Mouse (Mus musculus) CH12.LX (cell line): ENCODE measurements at regions not wholly inside any gene's neighbourhood (a gene's known extent, or its start where the extent isn't known, plus 50 kb on each side); places are given as distances from the start of the nearest gene placed in this dataset.

ENCODE experiments used
- DNase-seq: peaks from one replicate; pipeline ENCODE4 v3.0.0-alpha.2; 2013; ENCODE audit errors: extremely low read depth
- H3K27ac ChIP-seq: 2 replicates; pipeline ENCODE4 v1.5.1; 2012; ENCODE audit warnings: low read depth, mild to moderate bottlenecking, control low read depth, moderate library complexity; ENCODE audit not compliant: insufficient read depth
- H3K27me3 ChIP-seq: replicated peaks from 2 replicates; pipeline ENCODE3; 2012; ENCODE audit warnings: inconsistent platforms
- H3K36me3 ChIP-seq, 2 experiments: replicated peaks in 1 of 2; 2 replicates each; pipeline versions ENCODE3 to v1.6.1; 2012; ENCODE audit warnings: inconsistent platforms in 1 of 2, low read length in 1 of 2, mild to moderate bottlenecking in 1 of 2, mixed read lengths in 1 of 2, moderate library complexity in 1 of 2; ENCODE audit not compliant: control insufficient read depth in 1 of 2, insufficient read depth in 1 of 2
- H3K4me1 ChIP-seq, 2 experiments: 2 replicates each; pipeline ENCODE4 v1.6.1; 2012; ENCODE audit warnings: inconsistent platforms in 1 of 2, moderate library complexity in 1 of 2; ENCODE audit not compliant: insufficient read depth in 2 of 2, control insufficient read depth in 1 of 2
- H3K4me2 ChIP-seq: 2 replicates; pipeline ENCODE4 v1.6.1; 2012; ENCODE audit warnings: low read depth, mild to moderate bottlenecking, control low read depth; ENCODE audit not compliant: poor library complexity, insufficient read depth, severe bottlenecking
- H3K4me3 ChIP-seq, 3 experiments: fragments of 150-350 bp in 1 of 3; sonication (generic) in 1 of 3; replicated peaks in 1 of 3; 2 replicates each; pipeline versions ENCODE3 to v1.5.1; 2011 to 2012; ENCODE audit warnings: low read depth in 2 of 3, low read length in 2 of 3, mild to moderate bottlenecking in 2 of 3, moderate library complexity in 2 of 3, control low read depth in 1 of 3, improper control_type of control experiment in 1 of 3, inconsistent platforms in 1 of 3, mixed read lengths in 1 of 3; ENCODE audit not compliant: poor library complexity in 1 of 3
- H3K79me2 ChIP-seq: replicated peaks from 2 replicates; pipeline ENCODE4 v1.6.1; 2012; ENCODE audit warnings: mild to moderate bottlenecking, moderate library complexity; ENCODE audit not compliant: control insufficient read depth, poor library complexity, insufficient read depth, severe bottlenecking; ENCODE audit errors: extremely low read depth
- H3K9ac ChIP-seq: 2 replicates; pipeline ENCODE4 v1.6.1; 2012; ENCODE audit warnings: low read depth, mild to moderate bottlenecking, control low read depth, moderate library complexity; ENCODE audit not compliant: insufficient read depth
- H3K9me3 ChIP-seq: replicated peaks from 2 replicates; pipeline ENCODE3; 2012; ENCODE audit warnings: low read length, inconsistent platforms, mixed read lengths
- CHD2 ChIP-seq: IDR thresholded peaks from 2 replicates; pipeline ENCODE4 v1.6.1; 2011; ENCODE audit warnings: low read length, improper control_type of control experiment
- CTCF ChIP-seq, 2 experiments: IDR thresholded peaks in 1 of 2; conservative IDR thresholded peaks in 1 of 2; 2 replicates each; pipeline ENCODE4 v1.5.1; 2011 to 2012; ENCODE audit warnings: low read depth in 2 of 2, low read length in 2 of 2, improper control_type of control experiment in 1 of 2, inconsistent platforms in 1 of 2, mild to moderate bottlenecking in 1 of 2, moderate library complexity in 1 of 2
- ELF1 ChIP-seq: IDR thresholded peaks from 2 replicates; pipeline ENCODE4 v1.6.1; 2014; ENCODE audit warnings: low read depth, mild to moderate bottlenecking, inconsistent platforms, low read length, improper control_type of control experiment
- ETS1 ChIP-seq: conservative IDR thresholded peaks from 2 replicates; pipeline ENCODE4 v1.6.1; 2012; ENCODE audit warnings: low read depth, mild to moderate bottlenecking, inconsistent platforms, low read length, improper control_type of control experiment, moderate library complexity
- GABPA ChIP-seq: IDR thresholded peaks from 2 replicates; pipeline ENCODE4 v1.6.1; 2012; ENCODE audit warnings: low read depth, low read length, improper control_type of control experiment, inconsistent platforms; ENCODE audit not compliant: insufficient replicate concordance
- JUN ChIP-seq: IDR thresholded peaks from 2 replicates; pipeline ENCODE4 v1.6.1; 2011; ENCODE audit warnings: low read depth, mild to moderate bottlenecking, low read length, improper control_type of control experiment, moderate library complexity; ENCODE audit not compliant: insufficient read depth
- KAT2A ChIP-seq: IDR thresholded peaks from 2 replicates; pipeline ENCODE4 v1.6.1; 2012; ENCODE audit warnings: low read length, improper control_type of control experiment, inconsistent platforms; ENCODE audit not compliant: insufficient replicate concordance
- MAX ChIP-seq: IDR thresholded peaks from 2 replicates; pipeline ENCODE4 v1.6.1; 2011; ENCODE audit warnings: low read length, improper control_type of control experiment
- MAZ ChIP-seq: IDR thresholded peaks from 2 replicates; pipeline ENCODE4 v1.6.1; 2012; ENCODE audit warnings: low read depth, mild to moderate bottlenecking, inconsistent platforms, low read length, improper control_type of control experiment, moderate library complexity
- MXI1 ChIP-seq: IDR thresholded peaks from 2 replicates; pipeline ENCODE4 v1.6.1; 2011; ENCODE audit warnings: mild to moderate bottlenecking, low read depth, low read length, improper control_type of control experiment
- NELFE ChIP-seq: IDR thresholded peaks from 2 replicates; pipeline ENCODE4 v1.6.1; 2011; ENCODE audit warnings: low read depth, low read length, improper control_type of control experiment
- NRF1 ChIP-seq: IDR thresholded peaks from 2 replicates; pipeline ENCODE4 v1.6.1; 2014; ENCODE audit warnings: low read depth, mild to moderate bottlenecking, inconsistent platforms, low read length, improper control_type of control experiment, moderate library complexity
- RAD21 ChIP-seq: IDR thresholded peaks from 2 replicates; pipeline ENCODE4 v1.6.1; 2011; ENCODE audit warnings: low read depth, mild to moderate bottlenecking, low read length, improper control_type of control experiment, moderate library complexity
- RCOR1 ChIP-seq: conservative IDR thresholded peaks from 2 replicates; pipeline ENCODE4 v1.6.1; 2012; ENCODE audit warnings: low read depth, mild to moderate bottlenecking, inconsistent platforms, low read length, improper control_type of control experiment
- SMC3 ChIP-seq: IDR thresholded peaks from 2 replicates; pipeline ENCODE4 v1.6.1; 2011; ENCODE audit warnings: low read depth, low read length, improper control_type of control experiment
- TBP ChIP-seq: conservative IDR thresholded peaks from 2 replicates; pipeline ENCODE4 v1.6.1; 2011; ENCODE audit warnings: low read depth, low read length, improper control_type of control experiment
- UBTF ChIP-seq: IDR thresholded peaks from 2 replicates; pipeline ENCODE4 v1.6.1; 2012; ENCODE audit warnings: low read depth, mild to moderate bottlenecking, inconsistent platforms, low read length, improper control_type of control experiment, moderate library complexity
- ZNF384 ChIP-seq: IDR thresholded peaks from 2 replicates; pipeline ENCODE4 v1.6.1; 2012; ENCODE audit warnings: low read depth, low read length, improper control_type of control experiment, inconsistent platforms
- dilution Hi-C: fragments of 300-500 bp; cut with MboI; formaldehyde crosslinking; loops from 2 replicates; pipeline ENCODE4 v1.14.3; 2020; ENCODE audit warnings: low sequenced_read_pairs; ENCODE audit not compliant: extremely low pct_unique_long_range_greater_than_20kb, extremely low pct_ligation_motif_present
- in situ Hi-C: fragments of 300-500 bp; cut with MboI; formaldehyde crosslinking; loops from 3 replicates; pipeline ENCODE4 v1.14.3; 2019; ENCODE audit warnings: low sequenced_read_pairs, low pct_ligation_motif_present, low pct_unique_long_range_greater_than_20kb, mixed read lengths

GRCm38 (mm10) chr8:78028928-78029327 is 184.2 kb upstream of the Ttc29 start:
- Histone ChIP-seq H3K4me3 (no peak overlapping the region), H3K4me2 (no peak overlapping the region), H3K9me3 (no peaks in the 10 kb centered on the region), H3K27me3 (no peaks in the 10 kb centered on the region), H3K9ac (no peak overlapping the region), H3K36me3 (no peaks in the 10 kb centered on the region), H3K4me1 (no peaks in the 10 kb centered on the region), H3K79me2 (no peaks in the 10 kb centered on the region), H3K27ac (no peak overlapping the region)
- no peak for DNase-seq
- TF ChIP-seq RCOR1 (no peak), JUN (no peak), UBTF (no peak)
- dilution Hi-C loops (no loop called here), in situ Hi-C loops (no loop called here)

- no peak overlapping the region for H3K4me3 ChIP-seq
- H3K27ac ChIP-seq: no peak overlapping the region
- no peak for DNase-seq
- no peak overlapping the region for H3K4me2 ChIP-seq
- H3K27me3 ChIP-seq: no peaks in the 10 kb centered on the region
- TF ChIP-seq MXI1 (no peak), KAT2A (no peak), ETS1 (no peak), RAD21 (no peak), TBP (no peak), CTCF (conservative IDR thresholded peaks at IDR 0.05 in 1 of 2, IDR thresholded peaks at IDR 0.05 in 1 of 2; ENCODE audit: low read depth in 2 of 2, low read length in 2 of 2) (no peak), NELFE (no peak), MAX (no peak), JUN (no peak), SMC3 (no peak), MAZ (no peak), NRF1 (no peak), CHD2 (no peak), ZNF384 (no peak), GABPA (no peak), ELF1 (no peak)
- dilution Hi-C loops: no loop called here
- H3K36me3 ChIP-seq: no peaks in the 10 kb centered on the region
- H3K79me2 ChIP-seq: no peaks in the 10 kb centered on the region
- H3K9ac ChIP-seq: no peak overlapping the region
- H3K9me3 ChIP-seq: no peaks in the 10 kb centered on the region
- H3K4me1 ChIP-seq: no peaks in the 10 kb centered on the region
- in situ Hi-C loops: no loop called here
Measured at GRCm38 (mm10) chr8:78031811-78032210, 181.3 kb upstream of the Ttc29 start.
